Mouse (Mus musculus) CD4-positive helper T cell, adult 2 months (primary cell): Measurements from ENCODE around the gene Fbxl14.

ENCODE experiments used
- DNase-seq: peaks from one replicate; pipeline ENCODE4 v3.0.0-alpha.2; 2012; ENCODE audit warnings: low read depth, missing footprints, low spot score

Fbxl14 gene

DNA sequence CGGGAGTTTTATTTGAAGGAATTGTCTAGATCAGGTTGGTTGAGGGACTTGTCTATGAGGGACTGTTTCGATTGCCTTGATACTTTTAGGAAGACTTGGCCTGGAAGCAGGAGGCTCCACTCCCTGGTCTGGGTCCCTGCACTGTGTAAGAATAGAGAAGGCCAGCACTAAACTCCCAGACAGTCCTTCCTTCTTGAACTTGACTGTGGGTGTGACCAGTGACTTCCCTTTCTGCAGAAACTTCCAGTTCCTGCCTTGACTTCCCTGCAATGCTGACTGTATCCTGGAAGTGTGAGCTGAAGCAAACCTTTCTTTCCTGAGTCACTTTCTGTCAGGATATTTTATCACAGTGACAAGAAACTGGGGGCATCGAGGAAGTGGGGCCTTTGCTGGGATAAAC lies 8.7 kb upstream of the Fbxl14 start:
- DNase-seq, result no peak

DNA sequence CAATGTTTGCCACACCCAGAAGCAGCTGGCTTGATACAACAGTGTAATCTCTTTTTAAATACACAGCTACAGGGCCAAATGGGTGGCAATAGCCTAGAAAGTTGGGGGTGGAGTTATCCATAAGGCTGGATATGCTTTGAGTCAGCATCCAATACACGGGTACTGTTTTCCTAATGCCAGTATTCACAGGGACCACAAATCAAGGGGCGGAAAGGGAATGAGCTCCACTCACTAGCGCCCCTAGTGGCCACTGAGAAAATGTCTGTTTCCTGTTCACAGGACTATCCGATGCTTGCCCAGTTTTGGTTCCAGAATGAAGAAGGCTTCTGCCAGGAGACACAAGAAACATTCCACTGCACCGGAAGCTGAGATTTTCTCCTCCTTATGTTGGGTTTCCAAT lies 7.3 kb upstream of the Fbxl14 start:
- DNase-seq, result peak; percentile 54

DNA sequence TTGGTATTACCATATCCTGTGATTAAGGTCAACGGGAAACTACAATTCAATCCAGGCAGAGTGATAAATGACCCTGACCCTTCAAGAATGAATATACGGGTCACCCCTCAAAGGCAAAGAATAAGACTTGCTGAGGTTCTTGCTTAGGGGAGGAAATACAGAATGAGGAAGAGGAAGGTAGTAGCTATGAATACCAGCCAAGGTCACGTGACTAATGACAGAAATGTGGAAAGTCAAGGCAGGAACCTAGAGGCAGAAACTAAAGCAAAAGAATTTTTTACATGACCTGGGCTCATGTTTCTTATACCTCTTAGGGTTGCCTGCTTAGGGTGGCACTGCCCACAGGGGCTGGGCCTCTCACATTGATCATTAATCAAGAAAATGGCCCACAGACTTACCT lies 6.8 kb upstream of the Fbxl14 start:
- DNase-seq, result no peak

DNA sequence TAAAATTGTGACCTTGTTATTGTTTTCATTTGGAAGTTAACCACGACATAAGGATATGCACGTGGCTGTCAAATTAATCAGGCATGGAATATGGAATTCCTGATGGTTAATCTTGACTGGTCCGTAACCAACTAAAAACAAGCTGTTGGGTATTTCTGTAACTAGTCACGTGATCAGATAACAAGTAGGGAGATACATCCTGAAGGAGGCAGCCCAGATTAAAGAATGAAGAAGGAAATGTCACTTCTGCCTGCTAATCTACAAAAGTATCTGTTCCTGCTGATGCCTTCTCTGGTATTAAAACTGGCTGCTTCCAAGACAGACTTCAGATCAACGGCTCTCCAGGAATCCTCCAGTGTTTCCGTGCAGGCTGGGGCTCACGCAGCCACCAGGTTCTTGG lies 6.0 kb upstream of the Fbxl14 start:
- no peak for DNase-seq

DNA sequence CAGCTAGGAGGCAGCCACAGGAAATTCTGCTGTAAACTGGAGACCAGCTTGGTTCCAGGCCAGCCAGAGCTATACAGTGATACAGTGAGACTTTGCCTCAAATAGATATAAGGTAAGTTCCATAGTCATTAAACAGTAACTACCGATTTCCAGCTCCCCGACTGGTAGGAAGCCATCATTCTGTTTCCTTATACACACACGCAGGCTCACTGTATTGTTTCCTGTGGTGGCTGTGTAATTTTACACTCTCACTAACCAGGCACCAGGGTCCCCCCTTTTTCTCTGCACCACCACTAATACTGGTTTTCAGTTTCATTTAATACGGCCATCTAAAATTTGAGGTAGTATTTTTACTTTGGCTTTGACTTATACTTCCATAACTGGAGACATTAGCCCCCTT lies 5.5 kb upstream of the Fbxl14 start:
- DNase-seq, result no peak

DNA sequence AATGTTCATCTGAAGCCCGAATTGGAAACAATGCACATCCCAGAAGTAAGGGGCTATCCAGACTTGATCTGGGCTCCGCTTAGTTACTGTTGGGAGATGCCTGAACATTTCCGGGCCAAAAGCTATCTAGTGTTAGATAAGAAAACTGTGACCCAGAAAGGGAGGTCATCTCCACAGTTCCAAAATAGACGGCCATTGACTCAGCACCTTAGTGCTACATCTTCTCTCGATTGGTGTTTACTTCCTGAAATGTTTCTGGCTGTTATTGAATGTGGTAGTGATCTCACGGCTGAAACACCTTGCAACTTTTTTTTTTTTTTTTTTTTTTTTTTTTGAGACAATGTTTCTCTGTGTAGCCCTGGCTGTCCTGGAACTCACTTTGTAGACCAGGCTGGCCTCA lies 3.5 kb upstream of the Fbxl14 start:
- no peak for DNase-seq

DNA sequence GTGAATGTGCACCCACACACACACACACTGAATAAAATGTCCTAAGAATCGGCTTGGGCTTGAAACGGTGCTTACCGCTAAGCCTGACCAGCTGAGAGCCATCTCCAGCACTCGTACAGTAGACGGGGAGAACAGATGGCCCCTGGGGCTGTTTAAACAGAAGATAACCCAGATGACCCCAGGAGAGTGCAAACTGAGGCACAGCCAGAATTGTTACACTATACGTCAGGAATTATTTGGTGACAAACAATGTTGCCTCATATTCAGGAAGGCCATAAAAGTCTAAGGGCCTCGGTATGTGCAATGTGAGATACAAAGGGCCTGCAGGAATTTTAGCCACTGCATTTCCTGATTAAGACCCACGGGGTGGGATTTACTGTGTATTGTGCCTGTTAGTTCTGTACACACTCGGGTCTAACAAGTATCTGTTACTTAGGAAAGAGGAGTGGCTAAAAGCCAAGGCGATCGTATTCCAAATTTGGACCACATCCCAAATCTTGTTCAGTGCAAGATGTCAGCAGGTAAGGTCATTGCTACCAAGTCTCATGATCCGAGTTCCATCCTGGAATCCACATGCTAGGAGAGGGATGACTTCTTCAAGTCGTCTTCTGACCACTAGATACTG lies 1.7 kb upstream of the Fbxl14 start:
- no peak for DNase-seq

DNA sequence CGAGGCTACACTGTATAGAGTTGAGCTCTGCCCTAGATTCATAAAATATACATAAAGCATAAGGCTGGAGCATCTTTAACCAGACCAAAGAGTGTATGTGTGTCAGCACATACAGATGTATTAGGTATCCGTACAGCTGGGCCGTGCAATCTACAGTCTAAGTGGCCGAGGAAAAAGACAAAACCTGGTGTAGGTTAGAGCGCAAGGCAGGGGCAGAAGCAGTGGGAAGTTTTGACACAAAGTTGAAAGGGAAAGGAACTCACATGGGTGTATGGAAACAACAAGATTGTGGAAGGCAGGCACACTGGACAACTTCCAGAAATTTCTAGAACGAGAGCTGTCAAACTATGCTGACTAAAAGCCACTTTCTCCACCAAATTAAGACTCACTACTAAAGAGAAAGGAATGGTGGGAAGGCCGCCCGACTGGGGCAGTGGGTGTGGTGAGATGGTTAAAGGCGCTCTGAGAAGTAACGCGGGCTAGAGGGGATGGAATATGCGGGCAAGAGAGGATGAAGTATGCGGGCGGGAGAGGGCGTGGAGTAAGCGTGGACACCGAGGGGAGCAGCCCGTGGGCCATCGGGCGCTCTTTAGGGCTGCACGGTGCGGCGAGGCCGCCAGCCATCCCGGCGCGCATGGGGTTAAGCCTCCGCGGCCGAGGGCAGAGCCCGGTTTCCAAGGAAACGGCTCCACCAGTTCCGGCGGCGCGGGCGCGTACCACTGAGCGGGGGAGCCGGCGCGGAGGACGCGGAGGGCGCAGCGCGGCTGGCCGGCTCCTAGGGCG lies 717 bp upstream of the Fbxl14 start:
- DNase-seq, result peak; percentile 87

DNA sequence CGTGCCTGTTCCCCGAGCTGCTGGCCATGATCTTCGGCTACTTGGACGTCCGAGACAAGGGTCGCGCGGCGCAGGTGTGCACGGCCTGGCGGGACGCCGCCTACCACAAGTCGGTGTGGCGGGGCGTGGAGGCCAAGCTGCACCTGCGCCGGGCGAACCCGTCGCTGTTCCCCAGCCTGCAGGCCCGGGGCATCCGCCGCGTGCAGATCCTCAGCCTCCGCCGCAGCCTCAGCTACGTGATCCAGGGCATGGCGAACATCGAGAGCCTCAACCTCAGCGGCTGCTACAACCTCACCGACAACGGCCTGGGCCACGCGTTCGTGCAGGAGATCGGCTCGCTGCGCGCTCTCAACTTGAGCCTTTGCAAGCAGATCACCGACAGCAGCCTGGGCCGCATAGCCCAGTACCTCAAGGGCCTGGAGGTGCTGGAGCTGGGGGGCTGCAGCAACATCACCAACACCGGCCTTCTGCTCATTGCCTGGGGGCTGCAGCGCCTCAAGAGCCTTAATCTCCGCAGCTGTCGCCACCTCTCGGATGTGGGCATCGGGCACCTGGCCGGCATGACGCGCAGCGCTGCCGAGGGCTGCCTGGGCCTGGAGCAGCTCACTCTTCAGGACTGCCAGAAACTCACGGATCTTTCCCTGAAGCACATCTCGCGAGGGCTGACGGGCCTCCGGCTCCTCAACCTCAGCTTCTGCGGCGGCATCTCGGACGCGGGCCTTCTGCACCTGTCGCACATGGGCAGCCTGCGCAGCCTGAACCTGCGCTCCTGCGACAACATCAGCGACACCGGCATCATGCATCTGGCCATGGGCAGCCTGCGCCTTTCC lies 623 bp downstream of the Fbxl14 start:
- DNase-seq, result peak; percentile 81

DNA sequence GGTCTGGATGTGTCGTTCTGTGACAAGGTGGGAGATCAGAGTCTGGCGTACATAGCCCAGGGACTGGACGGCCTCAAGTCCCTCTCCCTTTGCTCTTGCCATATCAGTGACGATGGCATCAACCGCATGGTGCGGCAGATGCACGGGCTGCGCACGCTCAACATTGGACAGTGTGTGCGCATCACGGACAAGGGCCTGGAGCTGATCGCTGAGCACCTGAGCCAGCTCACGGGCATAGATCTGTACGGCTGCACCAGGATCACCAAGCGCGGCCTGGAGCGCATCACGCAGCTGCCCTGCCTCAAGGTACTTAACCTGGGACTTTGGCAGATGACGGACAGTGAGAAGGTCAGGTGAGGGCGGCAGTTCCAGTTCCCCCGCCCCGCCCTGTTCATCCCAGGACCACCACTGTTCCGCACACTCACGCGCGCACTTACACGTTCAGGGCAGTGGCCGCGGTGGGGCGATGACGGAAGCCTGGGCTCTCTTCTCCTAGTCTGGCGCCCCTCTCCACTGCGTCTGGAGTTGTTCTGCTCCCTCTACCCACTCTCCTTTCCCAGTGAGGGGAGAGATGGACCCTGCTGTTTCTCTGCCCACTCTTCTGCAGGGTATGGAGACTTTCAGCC lies 1.4 kb downstream of the Fbxl14 start:
- peak; percentile 48 for DNase-seq

DNA sequence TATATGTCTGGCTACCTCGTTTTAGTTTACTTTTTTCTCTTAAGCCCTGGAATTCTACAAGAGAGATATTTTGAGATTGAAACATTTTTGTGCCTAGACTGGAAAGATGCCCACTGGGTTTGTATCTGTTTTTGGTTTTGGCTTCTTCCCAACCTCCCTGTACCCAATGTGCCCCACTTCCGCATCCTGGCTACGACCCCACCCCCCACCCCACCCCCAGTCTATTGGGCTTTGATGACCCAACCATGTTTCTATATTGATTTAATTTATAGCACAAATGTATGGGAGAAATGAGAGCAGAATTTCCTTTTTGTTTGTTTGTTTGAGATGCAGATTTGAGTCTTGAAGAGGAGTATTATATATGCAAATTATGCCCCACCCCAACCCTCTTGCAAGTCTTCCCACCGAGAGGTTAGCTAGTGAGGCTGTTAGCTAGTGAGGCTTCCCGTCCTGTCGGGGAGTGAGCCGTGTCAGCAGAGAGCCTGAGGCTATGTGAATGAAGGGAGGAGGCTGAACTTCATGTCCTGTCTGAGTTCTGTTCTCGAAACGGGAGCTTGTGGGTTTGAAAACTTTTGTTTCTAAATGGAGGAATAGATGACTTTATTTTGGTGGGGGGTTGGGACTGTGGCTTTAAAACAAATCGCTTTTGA lies 2.4 kb downstream of the Fbxl14 start:
- DNase-seq, result peak; percentile 49

DNA sequence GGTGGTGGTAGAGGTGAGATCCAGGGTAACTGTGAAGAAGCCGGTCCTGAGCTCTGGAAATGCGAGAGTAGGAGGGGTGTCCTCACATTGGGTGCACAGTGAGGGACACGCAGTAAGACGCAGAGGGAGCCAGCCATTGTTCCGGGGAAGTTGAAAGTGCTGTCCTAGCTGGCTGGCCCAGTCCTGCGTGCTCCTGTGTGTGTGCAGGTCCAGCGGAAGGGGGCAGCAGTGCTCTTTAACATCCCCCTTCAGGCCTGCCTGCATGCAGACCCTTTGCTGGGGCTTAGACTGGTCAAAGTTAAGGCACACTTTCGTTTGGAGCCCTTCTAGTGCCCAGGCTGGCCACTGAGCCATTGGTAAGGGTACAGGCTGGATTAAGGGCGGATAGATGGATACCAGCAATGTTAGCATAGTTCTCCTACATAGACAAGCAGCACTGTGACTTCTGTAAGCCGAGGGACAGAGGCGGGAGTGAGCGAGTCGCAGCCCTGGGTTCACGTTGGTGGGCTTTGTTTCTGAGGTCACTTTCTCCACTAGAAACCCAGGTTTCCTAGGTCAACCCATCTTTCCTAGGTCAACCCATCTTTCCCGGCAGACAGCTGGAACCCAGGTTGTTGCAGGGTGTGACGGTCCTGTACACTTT lies 3.6 kb downstream of the Fbxl14 start:
- no peak for DNase-seq

DNA sequence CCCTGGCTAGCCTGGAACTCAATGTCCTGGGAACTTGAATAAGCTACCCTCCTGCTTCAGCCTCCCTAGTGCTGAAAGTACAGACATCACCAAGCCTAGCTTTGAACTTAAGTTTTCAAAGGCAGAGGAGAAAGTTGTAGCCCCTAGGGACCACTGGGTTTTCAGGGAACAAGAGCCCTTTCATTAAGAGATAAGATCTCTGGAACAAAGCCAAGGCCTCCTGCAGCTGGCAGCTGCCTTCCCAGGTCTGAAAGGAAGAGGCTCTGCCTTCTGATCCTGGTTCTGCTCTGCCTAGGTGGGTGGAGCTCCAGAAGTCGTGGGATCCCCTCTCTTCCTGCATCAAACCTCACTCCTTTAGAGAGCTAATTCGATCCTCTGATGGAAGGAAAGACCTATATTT lies 6.0 kb downstream of the Fbxl14 start:
- DNase-seq, result no peak

DNA sequence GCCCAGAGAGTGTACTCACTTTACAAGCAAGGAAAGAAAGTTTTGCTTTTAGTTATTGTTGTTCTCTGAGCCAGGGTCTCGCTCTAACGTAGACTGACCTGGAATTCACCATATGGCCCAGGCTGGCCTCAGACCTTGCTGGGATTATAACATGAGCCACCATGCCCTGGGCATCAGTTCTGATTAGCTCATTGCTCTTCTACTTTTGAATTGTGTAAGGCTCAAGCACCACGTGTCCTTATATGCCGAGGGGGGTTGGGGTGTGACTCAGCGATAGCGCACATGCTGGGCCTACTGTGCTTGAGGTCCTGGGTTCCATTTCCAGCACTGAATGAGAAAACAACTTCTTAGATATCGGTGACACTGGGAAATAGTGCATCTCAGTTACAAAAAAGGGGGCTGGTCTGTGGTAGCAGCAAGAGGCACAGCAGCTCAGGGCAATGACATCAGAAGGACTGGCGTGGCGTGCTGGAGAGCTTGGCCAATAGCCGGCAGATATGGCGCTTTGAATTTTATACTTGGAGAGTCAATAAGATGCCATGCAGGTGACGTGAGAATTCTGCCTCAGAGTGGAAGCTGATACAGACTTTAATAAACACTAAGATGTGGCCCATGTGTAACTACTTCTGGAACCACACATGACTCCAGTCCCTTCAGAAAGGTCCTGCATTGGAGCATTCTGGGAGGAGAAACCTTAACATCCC lies 7.1 kb downstream of the Fbxl14 start:
- no peak for DNase-seq

DNA sequence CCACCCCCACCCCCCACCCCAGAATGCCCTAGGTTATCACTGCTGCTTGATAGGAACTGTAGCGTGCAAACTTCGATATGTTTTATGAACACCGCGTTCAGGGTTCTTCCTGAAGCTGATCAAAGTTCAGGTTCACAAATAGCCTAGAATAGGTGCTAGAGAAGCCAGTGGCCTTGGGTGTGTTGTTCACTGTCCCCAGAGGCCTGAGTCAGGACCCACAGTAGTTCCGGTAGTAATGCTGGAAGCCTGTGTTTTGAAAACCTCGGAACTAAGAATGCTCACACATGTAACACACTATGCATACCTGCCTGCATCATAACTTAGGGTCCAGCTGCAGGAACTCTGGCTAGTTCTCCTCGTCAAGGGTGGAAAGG lies 7.6 kb downstream of the Fbxl14 start:
- DNase-seq, result no peak

DNA sequence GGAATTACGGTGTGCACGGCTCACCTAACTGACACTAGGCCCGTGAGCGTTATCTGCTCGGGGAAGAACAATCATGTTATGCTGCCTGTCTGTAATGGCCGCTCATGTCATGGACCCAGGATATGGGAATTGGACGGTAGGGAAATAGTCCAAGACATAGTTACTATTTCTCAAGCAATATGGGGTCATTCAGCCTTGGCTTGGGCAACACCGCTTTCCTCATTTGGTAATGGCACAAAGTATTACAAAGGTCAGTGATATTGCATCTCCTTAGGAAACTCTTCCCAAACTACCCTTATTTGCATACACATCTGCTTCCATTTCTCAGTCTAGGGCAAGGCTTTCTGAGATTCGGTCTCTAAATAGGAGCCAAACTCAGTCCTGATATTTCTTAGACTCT lies 8.2 kb downstream of the Fbxl14 start:
- no peak for DNase-seq

DNA sequence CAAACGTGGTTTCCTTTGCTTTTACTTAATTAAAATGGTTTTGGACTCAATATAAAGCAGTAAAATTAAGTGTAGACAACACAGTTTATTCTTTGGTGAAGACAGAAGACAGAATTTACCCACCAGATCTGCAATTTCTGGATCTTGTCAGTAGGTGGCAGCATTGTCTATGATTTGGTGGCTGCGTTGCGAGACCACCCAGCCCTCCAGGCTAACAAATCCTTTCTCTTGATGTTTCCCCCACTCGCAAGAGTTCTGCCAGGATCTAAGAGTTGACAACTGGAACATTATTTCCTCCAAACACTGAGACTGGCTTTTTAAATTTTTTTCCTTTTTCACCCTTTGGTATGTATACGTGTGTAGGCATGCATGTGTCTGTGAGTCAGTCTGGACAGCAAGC lies 10.3 kb downstream of the Fbxl14 start:
- peak; percentile 47 for DNase-seq

DNA sequence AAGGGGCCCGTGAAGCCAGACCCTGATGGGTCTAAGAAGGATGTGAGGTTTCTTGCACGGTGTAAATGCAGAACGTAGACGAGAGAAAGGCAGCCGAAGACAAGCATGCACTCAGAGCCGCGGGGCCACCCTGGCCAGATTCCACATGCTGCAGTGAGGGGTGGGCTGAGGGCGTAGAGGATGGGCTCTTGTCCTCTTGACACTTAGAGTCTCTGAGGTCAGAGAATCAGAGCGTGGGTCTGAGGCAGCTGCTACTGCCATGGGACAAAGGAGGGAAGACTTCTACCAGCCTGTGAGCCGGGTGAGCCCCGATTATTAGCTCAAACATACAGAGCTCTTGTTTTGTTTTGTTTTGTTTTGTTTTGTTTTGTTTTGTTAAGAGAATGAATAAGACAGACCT lies 11.1 kb downstream of the Fbxl14 start:
- no peak for DNase-seq

DNA sequence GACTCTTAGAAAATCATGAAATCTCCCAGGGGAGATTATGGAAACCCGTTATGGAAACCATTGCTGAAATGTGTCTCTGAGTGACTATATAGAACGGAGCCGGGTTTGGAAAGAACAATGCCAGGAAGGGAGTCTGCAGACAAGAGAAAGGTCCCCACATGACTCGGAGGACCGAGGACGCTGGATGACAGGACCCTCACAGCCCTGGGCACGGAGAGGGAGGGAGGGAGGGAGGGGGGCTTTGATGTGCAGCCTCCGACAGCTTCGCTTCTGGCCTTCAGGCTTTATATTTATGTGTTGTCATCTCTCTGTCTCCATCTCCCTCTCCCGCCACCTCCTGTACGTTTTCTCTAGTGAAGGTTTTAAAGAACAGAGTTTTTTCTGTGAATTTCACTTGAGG lies 11.5 kb downstream of the Fbxl14 start:
- no peak for DNase-seq

DNA sequence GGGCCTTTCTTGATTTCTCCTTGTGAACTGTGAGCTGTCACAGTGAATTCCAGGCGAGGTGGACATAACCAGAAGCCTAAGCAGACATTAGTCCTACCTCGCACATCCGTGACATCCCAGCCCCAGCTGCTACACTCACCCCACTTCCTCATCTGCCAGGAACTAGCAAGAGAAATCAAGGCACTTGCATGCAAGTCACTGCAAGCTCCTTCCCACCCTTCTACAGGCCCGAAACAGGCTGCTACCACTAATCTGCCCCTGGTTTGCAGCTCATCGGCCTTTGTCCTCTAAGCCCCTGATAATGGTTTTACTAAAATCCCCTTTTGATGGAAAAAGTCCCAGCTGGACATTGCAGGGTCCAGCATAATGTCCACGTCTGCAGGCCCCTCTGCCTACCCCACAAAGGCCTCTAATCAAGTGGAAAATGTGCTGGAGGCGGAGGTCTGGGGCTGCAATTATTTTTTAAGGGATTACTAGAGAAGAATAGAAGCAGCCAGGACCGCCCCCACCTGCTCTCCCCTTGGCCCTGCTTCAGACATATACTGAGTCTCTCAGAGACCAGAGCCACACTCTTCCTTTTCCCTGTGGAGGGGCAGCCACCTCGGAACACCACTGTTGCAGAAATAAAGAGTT lies 12.6 kb downstream of the Fbxl14 start:
- no peak for DNase-seq
